Mouse (Mus musculus) ES-E14 (cell line): ENCODE measurements at regions not wholly inside any gene's neighbourhood (a gene's known extent, or its start where the extent isn't known, plus 50 kb on each side); places are given as distances from the start of the nearest gene placed in this dataset.

Experiments
- DNase-seq: peaks from one replicate; pipeline ENCODE4 v3.0.0-alpha.2; 2013; ENCODE audit warnings: low read depth, low spot score
- H3K27ac ChIP-seq: 2 replicates; pipeline ENCODE4 v1.5.1; 2012; ENCODE audit warnings: low read depth, mild to moderate bottlenecking, low read length, moderate library complexity, mixed read lengths; ENCODE audit not compliant: poor library complexity, insufficient read depth, severe bottlenecking
- H3K36me3 ChIP-seq: 2 replicates; pipeline ENCODE4 v1.6.1; 2012; ENCODE audit warnings: mild to moderate bottlenecking, low read length, moderate library complexity, mixed read lengths; ENCODE audit not compliant: control insufficient read depth, poor library complexity, insufficient read depth, severe bottlenecking
- H3K4me1 ChIP-seq, 2 experiments: fragments of 150-350 bp in 1 of 2; sonication (generic) in 1 of 2; 2 replicates each; pipeline ENCODE4 v1.6.1; 2012; ENCODE audit warnings: low read length in 2 of 2, mild to moderate bottlenecking in 1 of 2, mixed read lengths in 1 of 2; ENCODE audit not compliant: control insufficient read depth in 2 of 2, insufficient read depth in 2 of 2, poor library complexity in 1 of 2
- H3K4me3 ChIP-seq, 2 experiments: fragments of 150-350 bp in 1 of 2; sonication (generic) in 1 of 2; 2 replicates each; pipeline ENCODE4 v1.5.1; 2012; ENCODE audit warnings: low read length in 2 of 2, low read depth in 1 of 2, mild to moderate bottlenecking in 1 of 2, mixed read lengths in 1 of 2; ENCODE audit not compliant: insufficient read depth in 1 of 2, poor library complexity in 1 of 2, severe bottlenecking in 1 of 2
- H3K9ac ChIP-seq: 2 replicates; pipeline ENCODE4 v1.6.1; 2012; ENCODE audit warnings: low read depth, mild to moderate bottlenecking, low read length, mixed read lengths; ENCODE audit not compliant: poor library complexity, insufficient read depth, severe bottlenecking
- H3K9me3 ChIP-seq: fragments of 150-350 bp; sonication (generic); 2 replicates; pipeline ENCODE4 v1.6.1; 2012; ENCODE audit warnings: low read depth, mild to moderate bottlenecking, low read length; ENCODE audit not compliant: control insufficient read depth, insufficient read depth
- CHD2 ChIP-seq: IDR thresholded peaks from 2 replicates; pipeline ENCODE4 v1.6.1; 2014; ENCODE audit warnings: mild to moderate bottlenecking, low read depth, low read length, inconsistent platforms
- HCFC1 ChIP-seq: IDR thresholded peaks from 2 replicates; pipeline ENCODE4 v1.6.1; 2012; ENCODE audit warnings: low read length, inconsistent platforms, borderline replicate concordance; ENCODE audit not compliant: insufficient read depth
- MAFK ChIP-seq: IDR thresholded peaks from 2 replicates; pipeline ENCODE4 v1.6.1; 2014; ENCODE audit warnings: mild to moderate bottlenecking, low read depth, low read length, inconsistent platforms; ENCODE audit not compliant: insufficient read depth
- ZC3H11A ChIP-seq: IDR thresholded peaks from 2 replicates; pipeline ENCODE4 v1.6.1; 2012; ENCODE audit warnings: low read depth, mild to moderate bottlenecking, inconsistent platforms, low read length, borderline replicate concordance
- ZNF384 ChIP-seq: IDR thresholded peaks from 2 replicates; pipeline ENCODE4 v1.6.1; 2012; ENCODE audit warnings: low read depth, low read length, inconsistent platforms
- in situ Hi-C, 2 experiments: fragments of 600-800 bp; cut with MboI; formaldehyde crosslinking; loops; one replicate each; pipeline ENCODE4 v1.15.1; 2025; ENCODE audit warnings: low sequenced_read_pairs in 2 of 2, inconsistent platforms in 1 of 2; ENCODE audit not compliant: unreplicated experiment in 2 of 2

GRCm38 (mm10) chr6:116895114-116895513 is 178.4 kb upstream of the Tmem72 start:
- H3K36me3 ChIP-seq: no peaks in the 10 kb centered on the region
- H3K27ac ChIP-seq: no peak overlapping the region
- H3K4me3 ChIP-seq: no peak overlapping the region
- no peak overlapping the region for H3K9ac ChIP-seq
- in situ Hi-C loops: no loop called here
- H3K4me1 ChIP-seq: no peaks in the 10 kb centered on the region
- no peak for DNase-seq
- no peak for TF ChIP-seq ZC3H11A
- TF ChIP-seq CHD2: no peak
- no peak for TF ChIP-seq ZNF384
- TF ChIP-seq HCFC1: no peak
- no peak for TF ChIP-seq MAFK
- H3K9me3 ChIP-seq: no peaks in the 10 kb centered on the region

DNA sequence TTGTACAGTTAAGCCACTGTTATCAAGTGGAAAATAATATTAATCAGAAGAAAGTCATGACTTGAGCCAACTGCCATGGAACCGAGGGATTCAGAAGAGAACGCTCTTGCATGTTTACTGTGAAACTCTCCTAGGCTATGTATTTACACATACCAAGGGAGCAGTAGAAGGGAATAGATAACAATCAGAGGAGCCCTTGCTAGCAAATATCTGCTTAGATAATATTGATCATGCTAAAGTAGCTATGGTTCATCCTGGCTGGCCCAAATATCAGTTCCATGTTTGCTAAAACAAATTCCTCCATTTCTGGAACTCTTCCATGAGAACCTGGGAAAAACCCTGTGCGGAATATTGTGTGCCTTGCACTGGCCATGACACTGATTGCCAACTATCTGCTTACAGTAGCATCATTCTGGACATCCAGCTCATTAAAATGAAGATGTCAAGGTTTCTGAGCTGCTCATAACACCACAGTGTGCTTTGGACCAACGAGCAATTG is 179.5 kb upstream of the Tmem72 start:
- in situ Hi-C loops: no loop called here
- no peak for DNase-seq
- no peak overlapping the region for H3K9ac ChIP-seq
- H3K9me3 ChIP-seq: no peaks in the 10 kb centered on the region
- TF ChIP-seq CHD2 (no peak), ZC3H11A (no peak), MAFK (no peak), ZNF384 (no peak), HCFC1 (no peak)
- H3K4me3 ChIP-seq: no peak overlapping the region
- H3K36me3 ChIP-seq: no peaks in the 10 kb centered on the region
- no peak overlapping the region for H3K27ac ChIP-seq
- H3K4me1 ChIP-seq: no peaks in the 10 kb centered on the region

DNA sequence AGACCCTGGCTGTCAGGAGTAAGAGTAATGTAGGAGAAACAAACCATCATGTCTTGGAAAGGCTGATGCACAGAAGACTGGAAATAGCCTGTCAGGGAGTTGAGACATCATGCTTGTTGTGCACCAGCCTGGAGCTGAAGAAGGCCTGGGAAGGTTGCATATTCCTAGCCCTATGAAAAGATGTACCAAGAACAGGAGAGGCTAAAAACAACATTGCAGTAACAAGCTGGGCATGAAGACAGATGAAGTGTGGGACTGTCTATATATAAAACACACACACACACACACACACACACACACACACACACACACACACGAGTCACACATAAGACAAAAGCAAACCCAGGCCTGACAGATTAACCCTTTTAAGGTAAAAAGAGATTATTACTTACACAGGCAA is 185.1 kb upstream of the Tmem72 start:
- TF ChIP-seq CHD2 (no peak), HCFC1 (no peak), MAFK (no peak), ZC3H11A (no peak), ZNF384 (no peak)

GRCm38 (mm10) chr6:116902371-116902770 is 185.7 kb upstream of the Tmem72 start:
- H3K36me3 ChIP-seq: no peaks in the 10 kb centered on the region
- H3K27ac ChIP-seq: no peak overlapping the region
- TF ChIP-seq ZNF384 (no peak), MAFK (no peak), CHD2 (no peak), HCFC1 (no peak), ZC3H11A (no peak)
- H3K9me3 ChIP-seq: no peaks in the 10 kb centered on the region
- H3K4me3 ChIP-seq: no peak overlapping the region
- H3K9ac ChIP-seq: no peak overlapping the region
- in situ Hi-C loops: no loop called here
- no peaks in the 10 kb centered on the region for H3K4me1 ChIP-seq
- DNase-seq: no peak

More for the DNA sequence above, 185.1 kb upstream of the Tmem72 start:
- in situ Hi-C loops: no loop called here
- H3K9me3 ChIP-seq: no peaks in the 10 kb centered on the region
- no peak overlapping the region for H3K9ac ChIP-seq
- no peak for DNase-seq
- H3K36me3 ChIP-seq: no peaks in the 10 kb centered on the region
- H3K27ac ChIP-seq: no peak overlapping the region
- H3K4me3 ChIP-seq: no peak overlapping the region
- H3K4me1 ChIP-seq: no peaks in the 10 kb centered on the region
